Mouse (Mus musculus): ENCODE data around the gene Rps10. TPM values are rescaled to one million over a fixed set of nuclear protein-coding genes. Genes with fewer than 3 reads are reported as not detected.
A peak's percentile ranks its signal among the peaks of the same experiment; 100 is the strongest.

Rps10 gene
- polyA plus RNA-seq, 1 experiment from 2014 or later: 496 TPM

GRCm38 (mm10) chr17:27588231-27588630 is 48.2 kb downstream of the Rps10 start:
- no peak for ATAC-seq (ENCODE audit: insufficient read depth)
- 22% methylated on average over 8 of the region's 8 CpGs for WGBS (ENCODE audit: insufficient replicate concordance)
- Histone ChIP-seq H3K4me1 (replicated peaks) (peaks cover 60% of the 10 kb centered on the region), H3K9ac (no peak overlapping the region), H3K27ac (replicated peaks) (peak overlapping the region; percentile 24; the same call in 1 of the 2 replicates), H3K36me3 (replicated peaks) (peaks cover 18% of the 10 kb centered on the region; the same call in 1 of the 2 replicates), H3K4me3 (replicated peaks) (no peak overlapping the region), H3K9me3 (replicated peaks) (no peaks in the 10 kb centered on the region), H3K4me2 (no peak overlapping the region), H3K27me3 (no peaks in the 10 kb centered on the region)

GRCm38 (mm10) chr17:27587252-27587651 is 49.2 kb downstream of the Rps10 start:
- WGBS (ENCODE audit: insufficient replicate concordance): 56% methylated on average over 12 of the region's 12 CpGs
- Histone ChIP-seq H3K27ac (replicated peaks) (0 out of 2 replicates have a peak overlapping the region, but pooled peaks have one; percentile 21), H3K4me1 (replicated peaks) (peaks cover 65% of the 10 kb centered on the region), H3K4me3 (replicated peaks) (no peak overlapping the region), H3K9me3 (replicated peaks) (no peaks in the 10 kb centered on the region), H3K36me3 (replicated peaks) (peaks cover 15% of the 10 kb centered on the region; the same call in 1 of the 2 replicates), H3K4me2 (no peak overlapping the region), H3K27me3 (no peaks in the 10 kb centered on the region), H3K9ac (no peak overlapping the region)
- no peak for ATAC-seq (ENCODE audit: insufficient read depth)

- Histone ChIP-seq H3K4me2 (no peak overlapping the region), H3K4me1 (replicated peaks) (peaks cover 71% of the 10 kb centered on the region), H3K27me3 (no peaks in the 10 kb centered on the region), H3K9ac (no peak overlapping the region), H3K36me3 (replicated peaks) (peaks cover 20% of the 10 kb centered on the region; the same call in 1 of the 2 replicates), H3K27ac (replicated peaks) (no peak overlapping the region), H3K4me3 (replicated peaks) (no peak overlapping the region), H3K9me3 (replicated peaks) (no peaks in the 10 kb centered on the region)
- no peak for ATAC-seq (ENCODE audit: insufficient read depth)
- WGBS (ENCODE audit: insufficient replicate concordance): 47% methylated on average over 9 of the region's 9 CpGs
These were observed 49.8 kb downstream of the Rps10 start for GRCm38 (mm10) chr17:27586661-27587060.

GRCm38 (mm10) chr17:27583185-27583894 is 53.1 kb downstream of the Rps10 start:
- H3K4me1 ChIP-seq (replicated peaks): peaks cover 73% of the 10 kb centered on the region
- ATAC-seq (ENCODE audit: insufficient read depth): peak; percentile 61

More at GRCm38 (mm10) chr17:27583185-27583894, 53.1 kb downstream of the Rps10 start:
- H3K4me3 ChIP-seq (replicated peaks): no peak overlapping the region
- H3K36me3 ChIP-seq (replicated peaks): peaks cover 43% of the 10 kb centered on the region
- no peak overlapping the region for H3K4me2 ChIP-seq
- 41% methylated on average over 13 of the region's 13 CpGs for WGBS (ENCODE audit: insufficient replicate concordance)
- H3K9ac ChIP-seq: no peak overlapping the region
- no peaks in the 10 kb centered on the region for H3K27me3 ChIP-seq
- no peaks in the 10 kb centered on the region for H3K9me3 ChIP-seq (replicated peaks)
- 0 out of 2 replicates have a peak overlapping the region, but pooled peaks have one; percentile 2 for H3K27ac ChIP-seq (replicated peaks)

Other genes starting within 250 kb of the Rps10 start
- gene Grm4, start 115.3 kb downstream of the Rps10 start, polyA plus RNA-seq (2015; fragmentation: Nextera tagmentation; extraction: Ambion mirVana): 0.02 TPM in 1 of 2 replicates, not detected in the other
- gene Hmga1, start 80.2 kb downstream of the Rps10 start, polyA plus RNA-seq (2015; fragmentation: Nextera tagmentation; extraction: Ambion mirVana): 131 and 132 TPM in 2 replicates
- gene AI413582, start 70.9 kb downstream of the Rps10 start, polyA plus RNA-seq (2015; fragmentation: Nextera tagmentation; extraction: Ambion mirVana): 12.3 and 13.9 TPM in 2 replicates
- 23.2 and 26.1 TPM in 2 replicates for gene Nudt3, start 13.2 kb downstream of the Rps10 start, polyA plus RNA-seq (2015; fragmentation: Nextera tagmentation; extraction: Ambion mirVana)
- not detected in 2 replicates for gene RPS10-NUDT3, start 1.4 kb downstream of the Rps10 start, polyA plus RNA-seq (2015; fragmentation: Nextera tagmentation; extraction: Ambion mirVana)
- gene Pacsin1, start 18.8 kb upstream of the Rps10 start, polyA plus RNA-seq (2015; fragmentation: Nextera tagmentation; extraction: Ambion mirVana): 0.13 and 0.24 TPM in 2 replicates
- 0.18 TPM in 1 of 2 replicates, not detected in the other for gene Spdef, start 92.3 kb upstream of the Rps10 start, polyA plus RNA-seq (2015; fragmentation: Nextera tagmentation; extraction: Ambion mirVana)
- gene D17Wsu92e, start 184.0 kb upstream of the Rps10 start, polyA plus RNA-seq (2015; fragmentation: Nextera tagmentation; extraction: Ambion mirVana): 13.3 and 18.2 TPM in 2 replicates
- 115 and 125 TPM in 2 replicates for gene Snrpc, start 201.5 kb upstream of the Rps10 start, polyA plus RNA-seq (2015; fragmentation: Nextera tagmentation; extraction: Ambion mirVana)
- 2.2 and 2.5 TPM in 2 replicates for gene Uhrf1bp1, start 219.8 kb upstream of the Rps10 start, polyA plus RNA-seq (2015; fragmentation: Nextera tagmentation; extraction: Ambion mirVana)

Measured in liver, embryonic 15.5 days (tissue).